Mouse (Mus musculus) ovary, adult 10 weeks (tissue): ENCODE data around the gene Lsm14b. TPM values are rescaled to one million over a fixed set of nuclear protein-coding genes. Genes with fewer than 3 reads are reported as not detected.

Experiments
- polyA plus RNA-seq: library from polyadenylated mRNA; stranded (reverse); fragments of 350-450 nt; fragmentation: Illumina TruSeq; extraction: RNeasy Lipid Tissue Mini Kit (QIAGEN cat#74804); gene quantifications from one replicate; pipeline ENCODE4 v1.2.3, GENCODE M21; 2014

The Lsm14b gene
- 112 TPM for polyA plus RNA-seq

DNA sequence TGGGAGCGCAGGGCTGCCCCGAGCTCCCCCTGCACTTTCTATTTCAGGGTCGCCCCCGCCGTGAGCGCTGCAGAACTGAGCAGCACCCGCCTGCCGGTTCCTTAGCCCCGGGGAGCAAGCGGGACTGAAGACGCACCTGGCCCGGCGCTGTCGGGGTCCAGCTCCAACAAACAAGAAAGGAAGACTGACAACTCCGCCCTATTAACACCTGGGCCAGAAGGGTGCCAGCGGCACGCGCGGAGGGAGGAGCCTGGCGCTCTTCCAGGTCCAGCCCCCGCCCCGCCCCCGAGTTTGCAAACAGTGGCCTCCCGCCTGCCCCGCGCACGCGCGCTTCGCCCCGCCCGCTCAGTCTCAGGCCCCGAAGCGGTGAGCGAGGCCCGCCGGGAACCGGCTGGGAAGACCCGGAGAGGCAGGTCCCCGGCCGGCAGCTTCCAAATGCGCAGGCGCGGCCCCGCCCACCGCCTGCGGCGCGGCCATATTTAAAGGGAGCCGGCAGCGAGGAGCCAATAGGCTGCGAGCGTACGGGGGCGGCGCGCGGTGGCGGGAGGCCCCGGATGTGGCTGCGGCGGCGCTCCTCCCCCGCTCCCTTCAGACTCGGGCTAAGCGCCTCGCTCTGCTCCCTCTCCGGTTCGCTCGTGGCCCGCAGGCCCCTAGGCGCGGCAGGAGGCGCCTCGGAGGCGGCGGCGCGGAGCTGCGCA, at the start of gene Lsm14b:
Lsm14b (plus strand) TSS at position 587 of the 698 bp plus-strand sequence.

DNA sequence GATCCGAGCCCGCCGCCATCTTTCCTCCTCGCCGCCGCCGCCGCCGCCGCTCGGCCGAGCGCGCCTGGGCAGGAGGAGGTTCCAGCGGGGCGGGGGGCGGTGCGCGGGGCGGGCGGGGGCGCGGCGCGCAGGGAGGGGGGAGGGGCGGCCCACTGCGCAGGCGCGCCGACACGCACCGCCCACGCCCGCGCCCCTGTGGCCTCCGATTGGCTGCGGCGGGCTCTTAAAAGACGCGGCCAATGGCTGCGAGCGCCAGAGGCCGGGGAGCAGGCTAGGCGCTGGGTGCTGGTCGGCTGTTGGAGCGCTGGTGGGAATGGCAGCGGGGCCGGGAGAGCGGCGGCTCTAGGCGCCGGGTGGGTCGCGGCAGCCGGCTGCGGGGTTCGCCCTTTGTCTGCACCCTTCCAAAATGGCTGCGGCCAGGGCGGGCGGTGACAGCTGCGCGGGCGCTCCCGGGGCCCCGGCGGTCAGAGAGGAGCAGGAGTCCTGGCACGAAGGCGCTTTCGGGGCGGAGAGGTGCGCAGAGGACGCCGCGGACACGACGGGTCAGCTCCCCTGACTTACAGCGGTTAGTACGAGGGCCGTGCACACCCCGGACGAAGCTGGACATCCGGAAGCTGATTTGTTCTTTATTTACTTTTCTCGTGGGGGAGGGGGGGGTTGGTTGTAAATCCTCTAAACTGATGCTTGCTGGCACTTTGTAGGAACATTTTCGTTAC, 48.0 kb upstream of the Lsm14b start, which contains the start of gene Taf4:
Taf4 (minus strand) TSS at position 19 of the 716 bp plus-strand sequence.

DNA sequence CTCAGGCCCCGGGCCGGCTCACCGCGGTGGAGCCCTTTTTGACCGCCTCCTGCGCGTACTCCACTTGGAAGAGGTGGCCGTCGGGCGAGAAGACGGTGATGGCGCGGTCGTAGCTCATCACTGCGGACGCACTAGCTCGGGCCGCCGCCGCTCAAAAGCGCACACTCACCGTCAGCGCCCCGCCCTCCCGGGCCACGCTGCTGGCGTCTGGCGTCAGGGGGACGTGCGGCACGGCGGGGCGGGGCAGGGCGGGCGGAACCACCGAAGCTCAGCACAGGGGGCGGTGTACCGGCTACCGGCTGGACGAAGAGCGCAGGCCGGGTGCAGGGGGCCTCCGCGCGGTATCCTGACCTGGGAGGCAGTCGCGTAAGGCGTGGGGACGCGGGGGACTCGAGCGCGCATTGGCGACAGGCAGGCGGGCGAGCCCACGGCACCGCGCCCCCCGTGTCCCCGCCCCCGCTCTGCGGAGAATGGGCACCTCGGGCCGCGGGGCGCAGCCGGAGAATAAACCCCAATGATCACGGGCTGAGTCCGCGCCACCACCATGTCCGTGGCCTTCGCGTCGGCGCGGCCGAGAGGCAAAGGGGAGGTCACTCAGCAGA, 17.6 kb downstream of the Lsm14b start, which contains the start of the genes Psma7 and Ss18l1:
Psma7 (minus strand) TSS at position 178 of the 602 bp plus-strand sequence.
Ss18l1 (plus strand) TSS at position 254 of the 602 bp plus-strand sequence.

DNA sequence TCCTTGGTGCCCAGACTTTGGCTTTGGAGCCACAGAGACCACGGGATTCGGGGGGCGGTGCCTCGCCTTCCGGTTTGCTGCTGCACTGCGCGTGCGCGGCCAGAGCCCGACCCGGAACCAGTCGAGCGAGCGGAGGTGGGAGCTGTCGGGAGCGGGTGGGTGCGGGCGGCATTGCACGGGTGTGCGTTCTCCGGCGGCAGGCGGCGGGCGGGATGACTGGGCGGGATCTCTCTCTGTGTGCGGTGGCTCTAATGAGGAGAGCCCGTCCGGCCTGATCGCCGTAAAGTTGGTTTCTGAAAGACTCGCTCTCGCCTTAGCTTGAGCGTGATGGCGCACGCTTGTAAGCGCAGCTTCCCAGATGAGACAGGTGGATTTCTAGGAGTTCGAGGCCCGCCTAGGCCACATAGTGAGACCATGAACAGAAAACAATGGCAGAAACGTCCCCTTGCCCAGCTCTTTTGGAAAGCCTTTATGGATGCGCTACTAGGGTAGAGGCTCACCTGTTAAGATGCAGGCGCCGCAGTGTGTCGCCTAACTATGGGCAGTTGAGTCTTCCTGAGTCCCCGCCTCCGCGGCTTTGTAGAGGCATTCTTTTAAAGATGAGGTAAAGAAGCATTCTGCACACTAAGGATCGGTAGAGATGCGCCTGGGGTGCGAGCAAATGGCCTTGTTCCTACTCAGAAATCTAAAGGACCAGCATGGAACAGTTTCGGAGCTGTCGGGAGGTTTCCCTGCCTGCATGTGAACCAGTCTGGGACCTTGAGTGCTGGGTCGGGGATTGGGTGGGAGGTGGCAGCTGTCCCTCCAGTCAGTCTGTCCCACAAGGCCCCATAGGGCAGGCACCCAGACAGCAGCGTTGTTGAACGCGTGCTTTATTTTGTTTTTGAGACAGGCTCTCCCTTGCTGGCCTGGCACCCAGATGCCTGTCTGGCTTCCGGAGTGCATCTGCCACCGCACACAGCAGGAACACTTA, 46.0 kb downstream of the Lsm14b start, which contains the start of gene Mtg2:
Mtg2 (plus strand) TSS at position 108 of the 973 bp plus-strand sequence.

Other genes starting within 250 kb of the Lsm14b start
- gene Taf4, start 48.3 kb upstream of the Lsm14b start, polyA plus RNA-seq, result 15.3 TPM
- 49.5 TPM for gene Psma7, start 17.4 kb downstream of the Lsm14b start, polyA plus RNA-seq
- gene Ss18l1, start 17.5 kb downstream of the Lsm14b start, polyA plus RNA-seq, result 11.1 TPM
- 0.51 TPM for gene Mtg2, start 45.6 kb downstream of the Lsm14b start, polyA plus RNA-seq
- not detected for gene Hrh3, start 79.5 kb downstream of the Lsm14b start, polyA plus RNA-seq
- 56.6 TPM for gene Osbpl2, start 94.3 kb downstream of the Lsm14b start, polyA plus RNA-seq
- gene Adrm1, start 146.5 kb downstream of the Lsm14b start, polyA plus RNA-seq, result 11.2 TPM
- 3.3 TPM for gene Lama5, start 200.9 kb downstream of the Lsm14b start, polyA plus RNA-seq
- 246 TPM for gene Rps21, start 232.4 kb downstream of the Lsm14b start, polyA plus RNA-seq
- 12.3 TPM for gene Cables2, start 248.5 kb downstream of the Lsm14b start, polyA plus RNA-seq